Mouse (Mus musculus): ENCODE data around the gene Nphp4. TPM values are rescaled to one million over a fixed set of nuclear protein-coding genes. Genes with fewer than 3 reads are reported as not detected.

Gene Nphp4
- total and polyA plus RNA-seq, 3 experiments = 0.57 to 1.3 (median 0.70) TPM

GRCm38 (mm10) chr4:152574266-152574665 lies 97.8 kb downstream of the Nphp4 start:
- Histone ChIP-seq H3K4me1 (ENCODE audit: control insufficient read depth, insufficient read depth, low read length) (no peaks in the 10 kb centered on the region), H3K36me3 (ENCODE audit: control insufficient read depth, insufficient read depth, low read length) (no peaks in the 10 kb centered on the region), H3K9ac (ENCODE audit: low read depth, low read length) (no peak overlapping the region), H3K4me3 (no peak overlapping the region), H3K79me2 (replicated peaks; ENCODE audit: control insufficient read depth, insufficient read depth, low read length) (no peaks in the 10 kb centered on the region), H3K27me3 (ENCODE audit: control insufficient read depth, insufficient read depth, low read length) (no peaks in the 10 kb centered on the region), H3K27ac (no peak overlapping the region)
- no peak for DNase-seq
- intact Hi-C loops (cut with DNase I) = no loop called here
- 51% methylated on average over 12 of the region's 12 CpGs for WGBS
- TF ChIP-seq EP300 (IDR thresholded peaks at IDR 0.05; ENCODE audit: insufficient read depth, low read depth, low read length) (no peak), POLR2A (IDR thresholded peaks at IDR 0.05; ENCODE audit: insufficient read depth, low read depth, low read length) (no peak), CTCF (IDR thresholded peaks at IDR 0.05) (no peak)

GRCm38 (mm10) chr4:152576826-152577225 lies 100.3 kb downstream of the Nphp4 start:
- no peak for DNase-seq
- H3K4me3 ChIP-seq = no peak overlapping the region
- no peaks in the 10 kb centered on the region for H3K4me1 ChIP-seq (ENCODE audit: control insufficient read depth, insufficient read depth, low read length)
- H3K27ac ChIP-seq = no peak overlapping the region
- no peaks in the 10 kb centered on the region for H3K27me3 ChIP-seq (ENCODE audit: control insufficient read depth, insufficient read depth, low read length)
- 78% methylated on average over 4 of the region's 4 CpGs for WGBS
- H3K36me3 ChIP-seq (ENCODE audit: control insufficient read depth, insufficient read depth, low read length) = no peaks in the 10 kb centered on the region
- no peak overlapping the region for H3K9ac ChIP-seq (ENCODE audit: low read depth, low read length)
- TF ChIP-seq EP300 (IDR thresholded peaks at IDR 0.05; ENCODE audit: insufficient read depth, low read depth, low read length) (no peak), CTCF (IDR thresholded peaks at IDR 0.05) (no peak), POLR2A (IDR thresholded peaks at IDR 0.05; ENCODE audit: insufficient read depth, low read depth, low read length) (no peak)
- intact Hi-C loops (cut with DNase I) = no loop called here
- no peaks in the 10 kb centered on the region for H3K79me2 ChIP-seq (replicated peaks; ENCODE audit: control insufficient read depth, insufficient read depth, low read length)

GRCm38 (mm10) chr4:152579956-152580355 lies 103.5 kb downstream of the Nphp4 start:
- Histone ChIP-seq H3K4me3 (no peak overlapping the region), H3K27ac (no peak overlapping the region), H3K36me3 (ENCODE audit: control insufficient read depth, insufficient read depth, low read length) (no peaks in the 10 kb centered on the region), H3K27me3 (ENCODE audit: control insufficient read depth, insufficient read depth, low read length) (no peaks in the 10 kb centered on the region), H3K4me1 (ENCODE audit: control insufficient read depth, insufficient read depth, low read length) (no peaks in the 10 kb centered on the region), H3K79me2 (replicated peaks; ENCODE audit: control insufficient read depth, insufficient read depth, low read length) (no peaks in the 10 kb centered on the region), H3K9ac (ENCODE audit: low read depth, low read length) (no peak overlapping the region)
- 55% methylated on average over 4 of the region's 4 CpGs for WGBS
- DNase-seq = no peak
- no peak for TF ChIP-seq EP300 (IDR thresholded peaks at IDR 0.05; ENCODE audit: insufficient read depth, low read depth, low read length)
- intact Hi-C loops (cut with DNase I) = no loop called here

- DNase-seq = no peak
- TF ChIP-seq EP300 (IDR thresholded peaks at IDR 0.05; ENCODE audit: insufficient read depth, low read depth, low read length) (no peak), POLR2A (IDR thresholded peaks at IDR 0.05; ENCODE audit: insufficient read depth, low read depth, low read length) (no peak), CTCF (IDR thresholded peaks at IDR 0.05) (no peak)
- Histone ChIP-seq H3K9ac (ENCODE audit: low read depth, low read length) (no peak overlapping the region), H3K36me3 (ENCODE audit: control insufficient read depth, insufficient read depth, low read length) (no peaks in the 10 kb centered on the region), H3K4me1 (ENCODE audit: control insufficient read depth, insufficient read depth, low read length) (no peaks in the 10 kb centered on the region), H3K4me3 (no peak overlapping the region), H3K79me2 (replicated peaks; ENCODE audit: control insufficient read depth, insufficient read depth, low read length) (no peaks in the 10 kb centered on the region), H3K27ac (no peak overlapping the region), H3K27me3 (ENCODE audit: control insufficient read depth, insufficient read depth, low read length) (no peaks in the 10 kb centered on the region)
- intact Hi-C loops (cut with DNase I) = no loop called here
- 42% methylated on average over 6 of the region's 6 CpGs for WGBS
Measured at GRCm38 (mm10) chr4:152582206-152582605, 105.7 kb downstream of the Nphp4 start.

GRCm38 (mm10) chr4:152583616-152584015 lies 107.1 kb downstream of the Nphp4 start:
- no peak for DNase-seq
- TF ChIP-seq POLR2A (IDR thresholded peaks at IDR 0.05; ENCODE audit: insufficient read depth, low read depth, low read length) (no peak), EP300 (IDR thresholded peaks at IDR 0.05; ENCODE audit: insufficient read depth, low read depth, low read length) (no peak), CTCF (IDR thresholded peaks at IDR 0.05) (no peak)
- intact Hi-C loops (cut with DNase I) = no loop called here
- Histone ChIP-seq H3K27me3 (ENCODE audit: control insufficient read depth, insufficient read depth, low read length) (no peaks in the 10 kb centered on the region), H3K36me3 (ENCODE audit: control insufficient read depth, insufficient read depth, low read length) (no peaks in the 10 kb centered on the region), H3K4me3 (no peak overlapping the region), H3K9ac (ENCODE audit: low read depth, low read length) (no peak overlapping the region), H3K27ac (no peak overlapping the region), H3K79me2 (replicated peaks; ENCODE audit: control insufficient read depth, insufficient read depth, low read length) (no peaks in the 10 kb centered on the region), H3K4me1 (ENCODE audit: control insufficient read depth, insufficient read depth, low read length) (no peaks in the 10 kb centered on the region)
- 58% methylated on average over 6 of the region's 6 CpGs for WGBS

- intact Hi-C loops (cut with DNase I) = no loop called here
- no peak overlapping the region for H3K9ac ChIP-seq (ENCODE audit: low read depth, low read length)
- no peaks in the 10 kb centered on the region for H3K79me2 ChIP-seq (replicated peaks; ENCODE audit: control insufficient read depth, insufficient read depth, low read length)
- TF ChIP-seq CTCF (IDR thresholded peaks at IDR 0.05) (no peak), EP300 (IDR thresholded peaks at IDR 0.05; ENCODE audit: insufficient read depth, low read depth, low read length) (no peak), POLR2A (IDR thresholded peaks at IDR 0.05; ENCODE audit: insufficient read depth, low read depth, low read length) (no peak)
- H3K4me1 ChIP-seq (ENCODE audit: control insufficient read depth, insufficient read depth, low read length) = no peaks in the 10 kb centered on the region
- WGBS = 85% methylated on average over 15 of the region's 15 CpGs
- no peak for DNase-seq
- no peak overlapping the region for H3K27ac ChIP-seq
- H3K36me3 ChIP-seq (ENCODE audit: control insufficient read depth, insufficient read depth, low read length) = no peaks in the 10 kb centered on the region
- no peak overlapping the region for H3K4me3 ChIP-seq
- no peaks in the 10 kb centered on the region for H3K27me3 ChIP-seq (ENCODE audit: control insufficient read depth, insufficient read depth, low read length)
Measured at GRCm38 (mm10) chr4:152585526-152585925, 109.0 kb downstream of the Nphp4 start.

Data from heart, adult 2 months (tissue).